Mouse (Mus musculus): ENCODE measurements at regions not wholly inside any gene's neighbourhood (a gene's known extent, or its start where the extent isn't known, plus 50 kb on each side); places are given as distances from the start of the nearest gene placed in this dataset.
"Not testable (repeated sequence)": the region's sequence is repeated elsewhere in the genome, so short reads cannot be mapped to it uniquely, and the experiment has no call there.

DNA sequence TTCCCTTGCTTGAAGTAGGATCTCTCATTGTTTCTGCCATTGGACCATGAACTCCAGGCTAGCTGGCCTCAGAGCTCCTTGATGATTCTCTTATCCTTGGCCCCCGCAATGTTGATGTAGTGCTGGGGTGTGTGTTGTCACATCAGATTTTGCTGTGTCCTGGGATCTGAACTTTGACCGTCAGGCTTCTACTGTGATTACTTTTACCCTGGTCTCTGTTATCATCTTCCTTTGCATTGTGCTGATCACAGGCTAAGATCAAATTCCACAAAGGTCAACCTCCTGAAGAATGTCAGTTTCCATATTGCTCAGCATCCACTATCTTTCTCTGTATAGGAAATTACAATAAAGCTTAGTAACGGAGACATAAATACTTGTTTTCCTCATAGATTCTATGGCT is 68.4 kb upstream of the Pou1f1 start:
- Histone ChIP-seq H3K36me3 (ENCODE audit: control insufficient read depth, insufficient read depth, low read length, poor library complexity, severe bottlenecking) (no peaks in the 10 kb centered on the region), H3K9me3 (replicated peaks; ENCODE audit: control insufficient read depth, insufficient read depth, low read length, poor library complexity, severe bottlenecking) (no peaks in the 10 kb centered on the region), H3K27ac (ENCODE audit: insufficient read depth, low read length) (no peak overlapping the region), H3K27me3 (ENCODE audit: control insufficient read depth, insufficient read depth, low read length, poor library complexity, severe bottlenecking) (no peaks in the 10 kb centered on the region), H3K4me1 (ENCODE audit: control insufficient read depth, insufficient read depth, low read length) (no peaks in the 10 kb centered on the region), H3K4me3 (ENCODE audit: low read depth, low read length) (no peak overlapping the region), H3K9ac (ENCODE audit: low read depth, poor library complexity, severe bottlenecking) (no peak overlapping the region)
- no peak for TF ChIP-seq CTCF (IDR thresholded peaks at IDR 0.05; ENCODE audit: low read depth, low read length)
- TF ChIP-seq EP300 (IDR thresholded peaks at IDR 0.05; ENCODE audit: insufficient read depth, low read depth, low read length): no peak
- TF ChIP-seq POLR2A (IDR thresholded peaks at IDR 0.05; ENCODE audit: insufficient read depth, low read length): no peak

DNA sequence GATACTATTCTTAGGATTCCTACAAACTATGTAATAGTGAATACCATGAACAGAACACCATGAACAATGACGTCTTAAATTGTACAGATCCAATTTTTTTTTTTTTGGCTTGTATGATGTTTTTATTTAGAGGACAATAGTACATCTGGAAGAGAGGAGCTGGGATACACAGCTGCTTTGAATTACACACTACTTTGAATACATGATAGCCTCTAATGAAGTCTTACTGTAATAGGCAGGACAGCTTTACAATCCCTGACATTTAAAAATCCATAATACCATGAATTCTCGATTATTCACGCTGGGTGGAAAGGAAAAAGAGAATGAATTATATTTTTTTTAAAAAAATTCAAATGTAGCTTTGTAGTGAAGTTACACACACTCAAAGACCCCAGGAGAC is 63.4 kb upstream of the Pou1f1 start:
- not testable (repeated sequence) for H3K9me3 ChIP-seq (replicated peaks; ENCODE audit: control insufficient read depth, insufficient read depth, low read length, poor library complexity, severe bottlenecking); H3K9ac ChIP-seq (ENCODE audit: low read depth, poor library complexity, severe bottlenecking); H3K27ac ChIP-seq (ENCODE audit: insufficient read depth, low read length); H3K36me3 ChIP-seq (ENCODE audit: control insufficient read depth, insufficient read depth, low read length, poor library complexity, severe bottlenecking); H3K4me3 ChIP-seq (ENCODE audit: low read depth, low read length); H3K4me1 ChIP-seq (ENCODE audit: control insufficient read depth, insufficient read depth, low read length); H3K27me3 ChIP-seq (ENCODE audit: control insufficient read depth, insufficient read depth, low read length, poor library complexity, severe bottlenecking)

DNA sequence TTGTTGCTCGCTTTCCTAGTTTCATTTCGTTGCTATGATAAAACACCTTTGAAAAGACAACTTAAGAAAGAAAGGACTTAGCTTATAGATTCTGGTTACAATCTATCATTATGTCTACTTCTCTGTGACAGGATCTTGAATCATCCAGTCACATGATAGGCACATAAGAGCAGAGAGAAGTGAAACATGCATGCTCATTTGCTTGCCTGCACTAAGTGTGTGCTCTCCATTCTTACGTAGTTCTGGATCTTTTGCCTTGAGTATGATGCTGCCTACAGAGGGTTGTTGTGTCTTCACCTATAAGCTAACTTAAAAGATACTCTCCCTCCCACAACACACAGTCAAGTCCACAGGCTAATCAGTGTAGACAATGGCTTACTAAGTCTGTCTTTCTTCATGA is 62.1 kb upstream of the Pou1f1 start:
- no peaks in the 10 kb centered on the region for H3K36me3 ChIP-seq (ENCODE audit: control insufficient read depth, insufficient read depth, low read length, poor library complexity, severe bottlenecking)
- H3K9ac ChIP-seq (ENCODE audit: low read depth, poor library complexity, severe bottlenecking): no peak overlapping the region
- no peaks in the 10 kb centered on the region for H3K27me3 ChIP-seq (ENCODE audit: control insufficient read depth, insufficient read depth, low read length, poor library complexity, severe bottlenecking)
- TF ChIP-seq CTCF (IDR thresholded peaks at IDR 0.05; ENCODE audit: low read depth, low read length) (no peak), POLR2A (IDR thresholded peaks at IDR 0.05; ENCODE audit: insufficient read depth, low read length) (no peak), EP300 (IDR thresholded peaks at IDR 0.05; ENCODE audit: insufficient read depth, low read depth, low read length) (no peak)
- no peak overlapping the region for H3K27ac ChIP-seq (ENCODE audit: insufficient read depth, low read length)
- H3K4me1 ChIP-seq (ENCODE audit: control insufficient read depth, insufficient read depth, low read length): no peaks in the 10 kb centered on the region
- H3K9me3 ChIP-seq (replicated peaks; ENCODE audit: control insufficient read depth, insufficient read depth, low read length, poor library complexity, severe bottlenecking): no peaks in the 10 kb centered on the region
- no peak overlapping the region for H3K4me3 ChIP-seq (ENCODE audit: low read depth, low read length)

DNA sequence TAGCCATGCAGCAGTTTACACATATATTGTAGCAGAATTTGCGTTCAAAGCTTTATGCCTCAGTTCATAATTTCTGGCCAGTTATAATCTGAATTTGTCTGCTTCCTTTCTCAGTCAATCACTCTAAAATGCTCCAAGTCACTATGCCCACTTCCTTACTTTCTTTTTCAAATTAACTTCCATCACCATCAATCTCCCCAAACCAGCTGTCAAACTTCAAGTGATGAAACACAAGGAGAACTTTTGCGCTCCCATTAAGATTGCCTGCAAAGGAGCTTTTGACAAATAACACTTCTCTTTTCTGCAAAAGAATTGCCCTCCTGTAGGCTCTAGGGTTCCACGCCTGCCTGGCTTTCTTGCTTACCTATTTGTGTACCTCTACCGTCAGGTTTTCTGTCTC is 50.6 kb upstream of the Pou1f1 start:
- Histone ChIP-seq H3K4me1 (ENCODE audit: control insufficient read depth, insufficient read depth, low read length) (no peaks in the 10 kb centered on the region), H3K4me3 (ENCODE audit: low read depth, low read length) (no peak overlapping the region), H3K9ac (ENCODE audit: low read depth, poor library complexity, severe bottlenecking) (no peak overlapping the region), H3K36me3 (ENCODE audit: control insufficient read depth, insufficient read depth, low read length, poor library complexity, severe bottlenecking) (no peaks in the 10 kb centered on the region), H3K9me3 (replicated peaks; ENCODE audit: control insufficient read depth, insufficient read depth, low read length, poor library complexity, severe bottlenecking) (no peaks in the 10 kb centered on the region), H3K27me3 (ENCODE audit: control insufficient read depth, insufficient read depth, low read length, poor library complexity, severe bottlenecking) (no peaks in the 10 kb centered on the region), H3K27ac (ENCODE audit: insufficient read depth, low read length) (no peak overlapping the region)
- TF ChIP-seq CTCF (IDR thresholded peaks at IDR 0.05; ENCODE audit: low read depth, low read length): no peak
- no peak for TF ChIP-seq POLR2A (IDR thresholded peaks at IDR 0.05; ENCODE audit: insufficient read depth, low read length)
- TF ChIP-seq EP300 (IDR thresholded peaks at IDR 0.05; ENCODE audit: insufficient read depth, low read depth, low read length): no peak

All from ES-Bruce4 (cell line).